Mouse (Mus musculus): ENCODE measurements around the gene Esp31. TPM values are rescaled to one million over a fixed set of nuclear protein-coding genes. Genes with fewer than 3 reads are reported as not detected.

Esp31 gene
- not detected in 2 replicates for polyA plus RNA-seq (2015; fragmentation: Nextera tagmentation; extraction: Ambion mirVana)

DNA sequence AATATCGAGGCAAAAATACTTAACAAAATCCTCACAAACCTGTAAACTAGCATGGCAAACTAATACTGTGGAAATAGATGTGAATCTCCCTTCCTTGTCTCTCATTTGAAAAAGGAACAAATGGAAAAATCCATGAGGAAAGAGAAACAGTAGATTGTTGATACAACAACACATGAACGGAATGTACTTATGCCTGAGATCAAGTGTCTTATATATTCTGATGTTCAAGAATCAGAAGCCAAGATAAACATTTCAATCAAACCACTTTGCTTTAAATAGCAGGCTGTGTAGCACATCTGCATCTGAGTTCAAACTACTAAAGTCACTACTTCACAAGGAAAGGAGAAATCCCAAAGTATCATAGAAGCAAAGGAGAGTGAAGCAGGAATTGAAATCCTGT is at the start of gene Esp31:
Gene Esp31, plus strand, starts transcription at position 301 of the 400 bp plus-strand sequence.
- peaks cover 24% of the 10 kb centered on the region; the same call in 1 of the 2 replicates for H3K9me3 ChIP-seq
- no peaks in the 10 kb centered on the region for H3K27me3 ChIP-seq
- H3K27ac ChIP-seq, result no peak within 1 kb of the TSS
- no peak within 1 kb of the TSS for H3K9ac ChIP-seq
- no peak within 1 kb of the TSS for H3K4me2 ChIP-seq
- no peaks in the 10 kb centered on the region for H3K4me1 ChIP-seq (replicated peaks)
- H3K36me3 ChIP-seq, result no peaks in the 10 kb centered on the region
- no peak for ATAC-seq (ENCODE audit: low FRiP score)
- H3K4me3 ChIP-seq, result no peak within 1 kb of the TSS
- 83% methylated on average over 2 of the region's 2 CpGs for WGBS

Other genes starting within 250 kb of the Esp31 start
- gene Esp36, start 219.3 kb upstream of the Esp31 start, polyA plus RNA-seq (2015; fragmentation: Nextera tagmentation; extraction: Ambion mirVana), result not detected in 2 replicates
- gene Esp34, start 85.3 kb upstream of the Esp31 start, polyA plus RNA-seq (2015; fragmentation: Nextera tagmentation; extraction: Ambion mirVana), result not detected in 2 replicates